Mouse (Mus musculus): Measurements from ENCODE around the gene Gna15.
A peak's percentile ranks its signal among the peaks of the same experiment; 100 is the strongest.

The Gna15 gene

DNA sequence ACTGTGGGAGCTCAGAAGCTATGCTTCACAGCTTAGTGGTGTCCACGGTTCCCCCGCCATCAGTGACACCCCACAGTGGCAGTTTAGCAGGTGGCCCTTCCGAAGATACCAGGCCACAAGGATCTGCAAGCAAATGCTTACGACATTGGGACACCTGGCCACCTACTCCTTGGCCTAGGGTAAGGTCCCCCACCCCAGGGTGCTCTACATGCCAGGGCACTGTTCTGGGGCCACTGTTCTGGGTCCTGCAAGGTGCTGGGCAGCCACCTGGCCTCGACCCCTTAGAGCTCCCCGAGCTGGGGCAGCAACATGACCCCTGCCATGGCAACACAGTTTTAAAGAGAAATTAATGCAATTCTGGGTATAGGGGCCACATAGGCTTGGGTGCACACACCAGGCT is 28.9 kb downstream of the Gna15 start:
- no peak for DNase-seq

DNA sequence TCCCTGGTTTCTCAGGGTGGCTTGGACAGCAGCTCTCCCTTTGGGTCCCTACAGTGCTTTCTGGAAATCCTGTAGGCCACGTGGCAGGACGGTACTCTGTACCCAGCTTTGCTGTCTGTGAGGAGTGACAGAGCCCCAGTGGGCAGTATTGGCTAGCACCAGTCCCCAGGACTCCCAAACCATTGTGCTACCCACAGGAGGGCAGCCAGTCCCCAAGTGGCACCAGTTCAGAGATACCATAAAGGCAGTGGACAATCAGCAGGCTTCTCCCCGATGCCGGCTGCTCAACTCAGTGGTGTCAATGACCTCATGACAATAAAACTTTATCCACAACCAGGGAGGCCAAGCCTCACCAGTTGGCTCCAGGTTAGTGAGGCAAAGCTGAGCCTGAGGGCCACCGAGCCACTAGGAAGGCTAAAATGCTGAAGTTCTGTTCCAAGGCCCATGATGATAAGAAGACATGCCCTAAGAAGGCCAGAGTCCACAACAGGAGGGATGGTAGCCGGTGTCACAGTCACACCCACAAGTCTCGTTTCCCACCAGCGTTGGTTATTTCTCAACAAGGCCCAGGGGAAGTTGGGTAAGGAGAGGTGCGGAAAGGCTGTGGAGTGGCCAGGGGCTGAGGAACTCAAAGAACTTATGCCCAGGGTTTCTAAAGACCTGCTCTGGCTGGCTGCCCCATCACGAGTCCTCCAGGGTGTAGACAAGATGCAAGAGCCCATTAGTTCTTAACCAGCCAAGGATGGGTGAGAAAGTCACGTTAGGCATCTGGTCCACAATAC is 29.6 kb downstream of the Gna15 start:
- DNase-seq = peak; percentile 56

DNA sequence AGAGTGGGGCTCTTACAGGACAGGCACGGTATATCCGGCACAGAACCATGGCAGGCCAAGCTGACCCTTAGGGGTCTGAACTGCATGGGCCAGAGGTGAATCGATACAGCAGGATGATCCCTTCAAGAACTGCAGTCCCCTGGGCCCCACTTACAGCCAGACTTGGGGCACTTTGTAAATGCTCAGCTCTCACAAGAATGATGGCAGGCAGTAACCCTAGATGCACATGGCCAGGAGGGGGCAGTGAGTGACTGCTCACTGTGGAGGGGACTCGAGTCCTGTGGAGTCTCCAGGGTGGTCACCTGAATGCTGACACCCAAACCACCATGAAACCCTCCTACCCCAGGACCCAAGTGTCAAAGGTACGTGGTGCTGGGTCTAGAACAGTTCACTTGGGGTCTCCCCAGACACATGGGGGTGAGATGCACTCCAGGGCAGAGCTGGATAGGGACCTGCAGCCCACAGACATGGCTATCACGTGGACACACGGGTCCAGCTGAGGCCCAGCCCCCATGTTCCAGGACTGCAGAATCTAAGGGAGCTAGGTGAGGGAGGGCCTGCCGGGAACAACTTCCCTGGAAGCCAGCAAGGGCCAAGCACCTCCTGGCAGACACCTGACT is 30.3 kb downstream of the Gna15 start:
- DNase-seq = no peak

DNA sequence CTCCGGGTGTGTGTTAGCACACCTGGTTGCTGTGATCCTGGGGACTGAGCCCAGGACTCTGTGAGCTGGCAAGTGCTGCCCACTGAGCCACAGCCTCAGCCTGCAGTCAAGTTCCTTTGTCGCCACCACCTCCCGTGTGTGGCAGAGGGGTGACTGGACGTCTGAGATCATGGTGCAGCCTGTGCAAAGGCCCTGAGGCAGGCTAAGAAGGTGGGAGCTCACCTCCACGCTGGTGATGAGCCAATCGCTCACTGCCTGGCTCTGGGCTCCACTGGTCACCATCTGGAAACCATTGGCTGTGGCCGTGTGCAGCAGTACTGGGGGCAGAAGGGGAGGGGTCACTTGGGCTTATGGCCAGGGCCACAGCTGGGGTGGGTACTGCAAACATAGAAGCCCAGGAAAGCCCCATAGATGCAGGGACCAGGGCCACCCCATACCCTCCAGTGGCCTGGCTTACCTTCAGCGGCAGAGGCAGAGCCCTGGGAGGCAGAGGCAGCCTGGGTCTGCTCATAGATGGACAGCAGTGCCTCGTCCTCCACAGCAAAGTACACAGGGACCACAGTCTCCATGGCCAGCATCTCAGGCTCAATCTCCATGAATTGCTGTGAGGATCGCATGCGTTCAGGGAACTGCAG is 31.3 kb downstream of the Gna15 start:
- DNase-seq = no peak

DNA sequence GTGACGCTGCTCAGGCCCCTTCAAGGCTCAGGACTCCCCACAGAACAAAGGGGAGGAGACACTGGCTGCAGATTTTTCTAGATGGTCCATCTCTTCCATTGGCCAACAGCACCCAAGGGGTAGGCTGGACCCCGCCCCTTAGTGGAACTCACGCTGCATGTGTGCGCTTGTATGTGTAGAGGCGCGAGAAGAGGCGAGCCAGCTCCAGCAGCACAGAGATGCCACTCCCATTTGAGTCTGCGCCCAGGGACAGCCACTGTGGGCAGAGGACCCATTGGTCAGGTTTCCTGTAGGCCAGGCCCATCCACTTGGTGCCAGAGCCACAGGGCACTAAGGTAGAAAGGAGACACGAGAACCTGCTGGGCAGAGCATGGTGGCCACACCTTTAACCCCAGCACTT is 33.0 kb downstream of the Gna15 start:
- no peak for DNase-seq

DNA sequence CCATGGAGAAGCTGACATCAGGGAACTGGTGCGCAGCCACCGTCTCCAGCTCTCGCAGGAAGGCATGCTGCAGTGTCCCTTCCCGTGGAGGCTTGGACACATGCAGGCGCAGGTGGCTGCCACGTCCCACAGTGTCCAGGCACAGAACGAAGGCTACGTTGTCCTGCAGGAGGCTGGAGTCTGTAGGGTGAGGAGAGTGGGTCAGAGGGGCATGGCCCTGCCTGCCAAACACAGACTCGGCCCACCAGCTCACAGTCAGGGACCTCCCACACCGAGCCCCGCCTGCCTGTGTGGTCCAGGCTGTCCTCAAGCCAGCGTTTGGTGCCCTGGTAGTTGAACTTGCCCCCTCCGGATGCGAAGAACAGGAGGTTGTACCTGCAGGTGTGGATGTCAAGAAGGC is 34.1 kb downstream of the Gna15 start:
- DNase-seq = no peak

DNA sequence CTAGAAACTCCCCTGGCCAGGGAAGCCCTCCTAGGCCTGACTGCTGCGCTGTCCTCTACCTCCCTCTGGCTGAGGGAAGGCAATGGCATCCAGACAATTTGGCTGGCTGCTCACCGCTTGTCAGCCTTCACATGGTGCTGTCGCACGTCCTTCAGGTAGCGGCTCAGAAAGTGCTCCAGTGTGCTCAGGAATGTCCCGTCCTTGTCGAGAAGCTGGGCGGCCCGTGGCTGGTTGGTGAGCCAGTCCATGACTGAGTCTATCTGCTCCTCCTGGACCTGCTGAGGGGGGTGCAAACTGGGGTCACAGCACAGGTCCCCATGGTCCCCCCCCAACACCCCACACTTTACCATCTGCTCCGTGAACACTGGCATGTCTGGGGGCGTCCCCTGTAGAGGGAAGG is 35.9 kb downstream of the Gna15 start:
- no peak for DNase-seq

DNA sequence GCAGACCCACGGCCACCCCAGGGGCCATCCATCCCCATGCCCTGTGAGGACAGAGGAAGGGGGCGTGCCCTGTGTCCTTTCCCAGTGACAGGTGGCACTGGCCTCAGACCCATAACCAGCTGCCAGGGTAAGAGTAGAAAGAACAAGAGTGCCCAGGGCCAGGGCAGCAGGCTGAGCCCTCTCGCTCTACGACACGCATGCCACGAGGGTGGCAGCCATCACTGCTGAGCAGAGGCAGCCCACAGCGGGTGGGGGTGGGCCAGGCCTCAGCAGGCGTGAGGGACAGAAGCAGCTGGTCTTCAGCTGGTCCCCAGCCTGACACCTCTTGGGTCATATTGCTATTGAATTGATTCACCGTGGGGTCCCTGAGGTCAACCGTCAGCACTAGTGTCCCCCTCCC is 37.5 kb downstream of the Gna15 start:
- DNase-seq = no peak

DNA sequence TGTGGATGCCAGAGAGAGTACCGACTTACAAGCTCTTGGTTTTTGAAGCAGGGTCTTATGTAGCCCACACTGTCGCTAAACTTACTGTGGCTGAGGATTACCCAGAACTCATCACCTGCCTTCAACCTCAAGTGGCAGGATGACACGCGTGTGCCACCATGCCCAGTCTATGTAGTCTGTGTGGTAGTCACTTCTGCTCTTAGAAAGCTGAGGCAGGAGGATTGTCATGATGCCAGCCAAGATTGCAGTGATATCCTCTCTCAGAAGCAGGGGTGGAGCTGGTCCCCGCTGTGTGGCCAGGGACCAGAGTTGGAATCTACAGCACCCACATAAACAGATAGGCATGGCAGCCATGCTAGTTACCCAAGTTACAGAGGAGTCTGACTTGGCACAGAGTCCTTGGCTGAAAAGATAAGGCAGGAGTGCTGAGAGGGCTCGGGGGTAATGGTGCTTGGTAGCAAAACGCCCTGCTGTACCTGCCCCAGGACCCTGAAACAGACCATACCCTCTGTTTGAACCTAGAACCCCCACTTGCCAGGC is 38.5 kb downstream of the Gna15 start:
- no peak for DNase-seq

DNA sequence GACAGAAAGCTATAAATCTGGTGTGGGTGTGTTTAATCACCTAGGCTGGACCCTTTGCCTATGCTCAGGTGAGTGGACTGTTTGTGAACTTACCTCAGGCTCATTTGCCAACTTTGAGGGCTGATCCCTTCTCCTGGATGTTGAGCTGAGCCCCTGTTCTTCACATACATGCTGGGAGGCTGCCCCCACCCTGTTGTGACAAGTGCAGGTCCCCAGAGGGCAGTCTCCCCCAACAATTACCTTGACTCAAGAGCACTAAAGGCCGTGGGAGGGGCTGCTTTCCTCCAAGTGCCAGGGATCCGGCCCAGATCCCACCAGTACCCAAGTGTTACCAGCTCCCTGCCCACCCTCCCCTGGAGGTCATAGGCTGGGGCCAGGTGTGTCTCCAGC is 39.0 kb downstream of the Gna15 start:
- no peak for DNase-seq

DNA sequence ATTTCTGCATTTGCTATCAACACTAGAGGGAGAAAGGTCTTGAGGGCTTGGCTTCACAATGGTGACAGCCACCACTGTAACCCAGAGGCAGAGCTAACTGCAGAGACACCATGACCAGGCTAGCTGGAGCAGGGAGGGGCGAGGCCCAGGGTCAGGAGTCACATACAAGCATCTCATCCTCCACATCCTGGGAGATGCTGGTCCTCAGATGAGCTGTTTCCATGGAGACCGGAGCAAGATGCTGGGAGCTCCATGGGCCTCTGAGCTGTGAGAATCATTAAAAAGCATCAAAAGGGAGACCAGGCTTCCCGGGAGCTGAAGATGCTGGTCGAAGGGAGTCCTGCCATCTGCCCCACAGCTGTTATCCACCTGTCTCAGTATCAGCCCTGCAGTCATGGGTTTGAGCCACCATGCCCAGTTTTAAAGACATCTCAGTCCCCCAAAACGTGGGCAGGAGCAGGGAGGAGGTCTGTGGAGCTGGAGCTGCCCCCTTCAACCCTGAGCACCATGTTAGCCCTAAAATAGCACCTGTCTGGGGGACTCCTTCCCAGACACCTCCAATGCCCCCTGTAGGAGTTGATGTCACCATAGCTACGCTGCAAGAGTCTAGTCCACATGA is 39.5 kb downstream of the Gna15 start:
- DNase-seq = no peak

DNA sequence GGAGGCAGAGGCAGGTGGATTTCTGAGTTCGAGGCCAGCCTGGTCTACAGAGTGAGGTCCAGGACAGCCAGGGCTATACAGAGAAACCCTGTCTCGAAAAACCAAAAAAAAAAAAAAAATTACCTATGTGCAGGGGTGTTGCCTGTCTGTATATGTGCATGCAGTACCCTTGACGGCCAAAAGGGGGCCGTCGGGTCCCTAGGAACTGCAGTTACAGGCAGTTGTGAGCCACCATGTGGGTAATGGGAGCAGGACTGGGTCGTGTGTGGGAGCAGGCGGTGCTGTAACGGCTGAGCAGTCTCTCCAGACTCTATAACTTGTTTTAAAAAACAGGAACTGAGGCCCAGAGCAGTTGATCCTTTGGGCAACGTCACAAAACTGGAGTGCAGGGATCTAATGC is 40.0 kb downstream of the Gna15 start:
- peak; percentile 43 for DNase-seq

DNA sequence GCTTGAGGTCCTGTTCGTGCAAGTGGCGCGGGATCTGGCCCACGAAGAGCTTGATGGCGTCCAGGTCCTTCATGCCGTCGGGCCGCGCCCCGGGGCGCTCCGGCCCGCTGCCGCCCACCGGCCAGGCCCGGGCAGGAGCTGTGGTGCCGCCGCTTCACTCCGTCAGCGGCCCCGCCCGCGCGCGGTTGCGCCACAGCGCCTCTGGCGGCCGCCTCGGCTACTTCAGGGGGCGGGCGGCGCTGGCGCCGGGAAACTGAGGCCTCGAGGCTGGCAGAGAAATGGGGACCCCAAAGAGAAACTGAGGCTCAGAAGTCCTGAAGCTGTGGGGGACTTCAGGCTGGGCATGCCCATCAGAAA is 41.5 kb downstream of the Gna15 start, which contains the start of gene Celf5:
Celf5 (minus strand) TSS at position 177 of the 357 bp plus-strand sequence.
- peak; percentile 41 for DNase-seq

DNA sequence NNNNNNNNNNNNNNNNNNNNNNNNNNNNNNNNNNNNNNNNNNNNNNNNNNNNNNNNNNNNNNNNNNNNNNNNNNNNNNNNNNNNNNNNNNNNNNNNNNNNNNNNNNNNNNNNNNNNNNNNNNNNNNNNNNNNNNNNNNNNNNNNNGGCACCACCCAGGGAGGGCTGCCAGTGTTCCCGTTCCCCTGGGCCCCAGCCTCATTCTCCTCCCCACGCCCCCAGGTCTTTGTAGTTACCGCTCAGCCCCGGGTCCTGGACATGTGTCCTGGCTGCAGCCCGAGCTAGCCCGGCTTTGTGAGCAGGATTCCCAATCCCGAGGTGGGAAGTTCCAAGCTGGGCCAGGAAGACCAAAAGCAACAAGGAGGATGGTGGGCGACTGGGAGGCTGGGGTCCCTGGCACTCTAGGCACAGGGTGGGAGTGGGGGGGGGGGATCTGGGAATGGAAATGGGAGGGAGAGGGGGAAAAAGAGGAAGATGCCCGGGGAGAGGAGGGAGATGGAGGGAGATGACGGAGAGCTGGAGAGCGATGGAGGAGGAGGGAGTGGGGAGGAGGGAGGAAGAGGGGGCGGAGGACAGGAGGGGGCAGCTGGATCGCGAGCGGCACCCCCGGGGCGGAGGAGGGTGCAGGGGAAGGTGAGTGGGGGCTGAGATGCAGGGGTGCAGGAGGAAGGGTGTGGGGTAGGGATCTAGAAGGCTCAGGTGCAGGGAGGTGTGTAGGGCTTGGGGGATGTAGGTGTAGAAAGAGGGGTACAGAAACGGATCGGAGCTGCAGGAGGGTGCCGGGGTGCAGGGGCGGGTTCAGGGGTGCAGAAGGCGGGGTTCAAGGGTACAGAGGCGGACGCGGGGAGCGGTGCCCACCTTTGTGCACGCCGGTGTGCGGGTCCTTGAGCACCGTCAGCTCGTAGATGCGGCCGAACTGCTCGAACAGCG is 42.2 kb downstream of the Gna15 start:
- no peak for DNase-seq

DNA sequence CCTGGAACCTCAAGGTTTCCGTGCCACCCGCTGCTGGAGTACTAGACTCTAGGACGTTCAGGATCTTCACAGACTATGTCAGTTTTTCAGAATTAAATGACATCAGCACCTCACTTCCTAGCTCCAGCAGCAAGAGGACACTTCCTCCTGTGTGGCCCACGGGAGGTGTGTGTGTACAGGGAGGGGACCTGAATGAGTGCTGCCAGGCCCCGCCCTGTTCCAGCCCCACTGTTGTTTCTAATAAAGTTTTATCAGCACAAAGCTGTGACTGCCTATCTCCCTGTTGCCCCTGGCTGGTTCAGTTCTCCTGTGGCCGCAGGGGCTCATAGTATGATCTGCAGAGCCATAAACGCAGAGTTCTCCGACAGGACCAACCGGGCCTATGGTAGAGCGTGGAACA is 49.6 kb downstream of the Gna15 start:
- DNase-seq = no peak

DNA sequence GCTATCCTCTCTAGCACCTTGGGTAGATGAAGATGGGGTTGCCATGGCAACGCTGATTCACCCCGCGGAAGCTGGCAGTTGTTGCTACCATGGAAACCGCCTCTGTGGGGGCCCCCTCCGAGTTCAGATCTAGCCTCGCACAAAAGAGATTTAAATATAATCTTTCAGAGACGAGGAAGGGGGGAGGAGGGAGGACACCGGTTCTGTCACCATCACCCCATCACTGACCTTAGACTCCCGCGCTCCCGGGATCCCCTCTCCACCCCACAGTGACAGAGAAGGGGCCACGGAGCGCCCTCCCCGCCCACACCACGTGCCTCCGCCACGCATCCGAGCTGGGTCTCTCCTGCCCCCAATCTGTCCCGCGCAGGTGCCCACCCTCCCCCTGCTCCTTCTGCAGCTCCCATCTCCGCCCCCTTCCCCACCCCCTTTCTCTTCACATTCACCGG is 51.0 kb downstream of the Gna15 start:
- no peak for DNase-seq

DNA sequence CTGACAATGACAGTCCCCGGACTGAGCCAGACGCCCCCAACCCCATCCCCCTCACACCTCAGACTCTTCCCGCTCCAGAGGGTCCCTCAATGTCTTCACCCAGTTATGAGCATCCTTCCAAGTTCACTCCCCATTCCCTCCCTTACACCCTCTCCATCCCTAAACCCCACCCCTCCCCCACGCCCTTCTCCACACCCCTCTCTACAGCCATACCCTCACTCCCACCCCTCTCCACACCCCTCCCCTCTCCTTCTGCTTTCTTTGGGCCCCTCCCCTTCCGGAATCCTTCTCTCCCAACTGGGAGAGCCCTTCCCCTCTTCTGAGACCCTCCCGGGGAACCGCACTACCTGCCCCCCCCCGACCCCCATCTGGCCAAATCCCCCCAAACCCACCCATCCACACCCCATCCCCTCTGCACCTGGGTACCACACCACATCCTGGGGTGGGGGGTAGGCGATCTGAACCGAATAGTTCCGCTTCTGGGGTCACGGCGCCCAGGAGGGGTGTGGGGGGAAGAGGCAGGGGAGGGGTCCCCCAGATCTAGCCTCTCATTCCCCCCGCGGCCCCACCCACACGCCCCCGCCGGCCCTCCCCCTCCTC is 51.5 kb downstream of the Gna15 start:
- no peak for DNase-seq

DNA sequence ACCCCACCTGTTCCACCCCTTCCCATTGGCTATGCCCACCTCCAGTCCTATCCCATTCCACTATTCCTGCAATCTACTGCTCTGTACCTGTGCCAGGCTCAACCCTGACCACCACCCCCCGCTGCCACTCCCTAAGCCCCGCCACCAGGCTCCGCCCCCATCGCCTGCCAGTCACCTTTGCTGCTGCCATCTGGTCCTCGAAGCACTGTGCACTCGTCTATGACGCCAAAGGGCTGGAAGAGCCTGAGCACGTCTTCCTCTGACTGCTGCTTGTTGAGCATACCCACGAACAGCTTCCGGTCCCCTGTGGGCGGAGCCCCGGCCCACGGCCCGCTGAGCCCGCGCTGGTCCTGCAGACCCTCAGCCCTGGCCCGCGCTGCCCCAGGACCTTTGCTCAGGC is 53.6 kb downstream of the Gna15 start:
- DNase-seq = no peak

DNA sequence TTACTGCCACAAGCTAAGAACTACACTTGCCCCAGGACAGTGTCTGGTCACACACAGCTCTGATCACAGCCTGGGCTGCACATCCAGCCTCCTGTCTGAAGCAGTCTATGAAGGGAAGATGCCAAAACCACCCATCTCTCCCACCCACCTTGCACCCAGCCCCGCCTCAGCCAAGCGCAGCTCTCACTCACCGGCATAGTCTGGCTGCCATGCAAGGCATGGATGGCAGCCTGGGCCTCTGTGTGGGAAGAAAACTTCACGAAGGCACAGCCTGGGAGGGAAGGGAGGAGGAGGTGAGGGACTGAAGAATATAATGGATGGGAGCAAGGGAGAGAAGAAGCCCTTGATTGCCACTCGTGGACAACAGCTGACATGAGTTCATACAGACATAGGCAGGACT is 54.8 kb downstream of the Gna15 start:
- no peak for DNase-seq

DNA sequence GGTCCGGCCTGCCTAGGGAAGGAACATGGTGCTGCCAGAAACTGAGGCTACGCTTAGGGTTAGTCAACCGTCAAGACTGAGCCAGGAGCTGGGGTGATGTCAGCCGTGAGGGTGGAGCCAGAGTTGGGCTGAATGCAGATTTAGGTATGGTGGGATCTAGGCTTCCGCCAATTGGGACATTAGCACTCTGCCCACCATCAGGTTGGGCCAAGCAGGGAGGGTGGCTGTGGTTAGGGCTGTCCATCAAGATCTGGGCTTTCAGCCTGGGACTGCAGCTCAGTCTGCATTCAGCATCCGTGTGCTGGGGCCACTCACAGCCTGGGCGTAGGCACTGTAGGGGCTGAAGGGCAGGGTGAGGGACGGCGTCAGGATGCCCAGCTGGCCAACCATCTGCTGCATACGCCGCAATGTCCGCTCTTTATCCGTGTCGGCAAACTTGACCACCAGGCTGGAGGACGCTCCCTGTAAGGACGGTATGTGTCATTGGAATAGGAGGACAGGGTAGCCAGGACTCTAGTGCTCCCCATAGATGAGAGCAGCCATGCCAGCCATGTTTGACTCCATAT is 56.3 kb downstream of the Gna15 start:
- DNase-seq = no peak

DNA sequence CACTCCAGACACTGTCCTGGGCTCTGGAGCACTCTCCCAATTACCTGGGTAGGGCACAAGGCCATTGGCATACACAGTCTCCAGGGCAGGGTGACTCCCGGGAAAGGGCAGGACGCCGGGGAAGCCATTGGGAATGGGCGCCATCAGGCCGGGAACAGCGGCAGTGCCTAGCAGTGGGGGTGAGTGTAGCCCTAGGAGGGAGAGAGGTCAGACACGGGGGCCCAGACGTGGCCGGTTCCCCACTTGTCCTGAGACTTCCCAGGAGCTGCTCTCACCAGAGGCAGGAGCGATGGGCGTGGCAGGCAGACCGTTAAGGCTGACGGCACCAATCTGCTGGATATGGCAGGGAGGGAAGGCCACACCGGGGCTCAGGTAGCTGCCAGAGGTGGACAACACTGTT is 57.1 kb downstream of the Gna15 start:
- no peak for DNase-seq

DNA sequence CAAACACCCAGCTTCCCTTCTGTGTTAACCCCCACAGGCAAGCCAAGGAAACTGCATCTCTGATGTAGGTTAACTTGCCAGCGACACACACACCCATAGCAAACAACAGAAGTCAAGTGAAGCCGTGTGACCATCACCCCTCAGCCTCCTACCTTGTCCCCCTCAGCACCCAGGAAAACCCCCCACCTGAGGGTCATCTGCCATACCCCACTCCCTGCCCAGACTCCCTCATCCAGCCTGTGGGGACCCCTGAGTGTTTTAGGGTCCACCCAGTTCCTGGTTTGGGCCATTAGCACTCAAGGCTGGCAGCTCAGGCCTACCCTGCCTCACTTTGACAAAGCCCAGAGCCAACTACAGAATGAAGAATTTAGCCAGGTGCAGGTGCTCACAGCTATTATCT is 58.0 kb downstream of the Gna15 start:
- DNase-seq = no peak
